Mouse (Mus musculus): ENCODE results near the gene 9530077C05Rik.

DNA sequence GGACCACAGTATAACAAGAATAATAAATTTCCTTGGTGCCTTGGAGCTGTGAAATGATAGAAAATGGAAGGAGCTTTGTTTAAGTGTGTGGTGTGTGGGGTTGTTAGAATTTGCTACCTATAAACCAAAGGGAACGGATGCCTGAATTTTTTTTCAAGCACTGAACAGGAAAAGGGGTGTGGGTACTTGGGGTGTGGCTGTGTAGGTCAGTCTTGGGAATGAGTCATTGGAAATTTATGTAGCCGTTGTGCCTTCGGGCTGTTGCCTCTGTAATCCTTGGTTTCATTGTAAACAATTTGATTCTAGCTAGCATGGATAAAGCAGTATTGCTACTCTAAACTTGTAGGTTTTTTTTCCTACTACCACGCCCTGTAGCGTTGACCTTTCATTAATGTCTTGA is 20.9 kb upstream of the 9530077C05Rik start:
- no peak for TF ChIP-seq CTCF (IDR thresholded peaks at IDR 0.05; ENCODE audit: borderline replicate concordance, insufficient read depth, low read length)
- TF ChIP-seq POLR2A (IDR thresholded peaks at IDR 0.05; ENCODE audit: low read depth, low read length) = no peak

Measured in embryonic fibroblast, embryonic 13.5 days (primary cell).